Mouse (Mus musculus): ENCODE measurements around the gene Slc25a19. TPM values are rescaled to one million over a fixed set of nuclear protein-coding genes. Genes with fewer than 3 reads are reported as not detected.

Gene Slc25a19
- total RNA-seq, 2 experiments from 2014 or later = 8.0 to 25.5 TPM

DNA sequence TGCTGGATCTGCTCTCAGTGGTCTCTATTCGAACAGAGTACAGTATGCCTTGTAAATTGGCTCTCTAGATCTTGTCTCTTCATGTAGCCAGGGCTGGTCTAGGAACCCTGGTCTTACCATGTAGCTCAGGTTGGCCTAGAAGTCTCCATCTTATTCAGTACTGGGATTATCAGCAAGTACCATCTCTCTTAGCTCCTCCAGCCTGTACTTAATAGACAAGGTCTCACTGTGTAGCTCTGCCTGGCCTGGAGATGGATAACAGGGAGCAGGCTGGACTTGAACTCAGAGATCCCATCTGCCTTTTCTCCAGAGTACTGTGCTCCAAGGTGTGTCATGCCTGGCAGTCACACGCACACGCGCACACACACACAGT is 13.6 kb upstream of the Slc25a19 start:
- ATAC-seq (ENCODE audit: poor library complexity, severe bottlenecking) = no peak

DNA sequence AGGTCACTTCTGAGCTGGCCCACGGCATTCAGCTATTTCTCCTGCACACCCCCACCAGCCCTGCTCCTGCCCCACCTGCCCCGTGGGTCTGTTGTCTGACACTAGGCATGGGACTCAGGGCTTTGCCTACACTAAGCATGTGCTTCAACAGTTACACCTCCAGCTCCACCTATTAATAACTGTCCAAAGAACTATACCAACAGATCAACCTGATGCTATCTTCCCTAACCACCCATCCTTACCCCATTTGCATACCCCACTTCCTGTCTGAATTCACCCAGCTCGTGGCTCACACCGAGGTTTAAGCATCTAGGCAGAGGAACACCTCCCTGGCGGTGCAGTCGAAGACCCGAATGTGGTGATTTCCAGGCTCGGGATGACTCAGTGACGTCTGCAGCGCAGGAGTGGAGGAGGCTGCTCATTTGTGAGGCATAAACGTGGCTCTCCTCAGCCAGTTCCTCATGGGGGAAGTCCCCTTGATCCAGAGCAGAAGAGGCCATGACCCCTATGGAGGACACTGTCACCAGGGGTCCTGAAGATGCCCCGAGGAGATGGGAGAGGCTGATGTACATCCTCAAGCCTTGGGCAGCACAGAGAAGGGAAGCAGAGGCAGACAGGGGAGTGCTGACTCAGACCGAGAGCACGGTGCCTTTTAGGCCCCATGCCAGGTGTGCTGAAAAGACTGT is 13.0 kb upstream of the Slc25a19 start:
- ATAC-seq (ENCODE audit: poor library complexity, severe bottlenecking) = peak; percentile 48

DNA sequence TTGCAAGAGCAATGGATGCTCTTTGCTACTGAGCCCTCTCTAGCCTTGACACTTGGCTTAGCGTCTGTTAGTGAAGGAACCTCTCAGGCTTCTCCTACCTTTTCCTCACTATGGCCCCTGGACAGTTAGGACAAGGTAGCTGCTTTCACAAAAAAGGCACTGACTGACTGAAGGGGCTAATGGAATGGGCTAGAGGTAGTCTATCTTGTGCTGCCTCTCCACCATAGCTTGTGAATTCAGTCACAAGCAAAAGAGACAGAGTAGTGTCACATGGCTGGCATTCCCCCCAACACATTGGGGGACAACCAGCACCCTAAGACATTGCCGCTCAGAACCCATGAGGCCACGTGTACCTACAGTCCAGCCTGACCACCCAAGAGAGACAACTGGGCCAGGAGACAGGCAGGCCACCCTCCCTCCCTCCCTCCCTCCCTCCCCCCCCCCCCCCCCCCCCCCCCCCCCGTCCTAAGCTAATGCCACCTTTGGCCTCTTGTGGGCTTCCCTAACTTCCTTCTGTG is 12.3 kb upstream of the Slc25a19 start:
- ATAC-seq (ENCODE audit: poor library complexity, severe bottlenecking) = no peak

DNA sequence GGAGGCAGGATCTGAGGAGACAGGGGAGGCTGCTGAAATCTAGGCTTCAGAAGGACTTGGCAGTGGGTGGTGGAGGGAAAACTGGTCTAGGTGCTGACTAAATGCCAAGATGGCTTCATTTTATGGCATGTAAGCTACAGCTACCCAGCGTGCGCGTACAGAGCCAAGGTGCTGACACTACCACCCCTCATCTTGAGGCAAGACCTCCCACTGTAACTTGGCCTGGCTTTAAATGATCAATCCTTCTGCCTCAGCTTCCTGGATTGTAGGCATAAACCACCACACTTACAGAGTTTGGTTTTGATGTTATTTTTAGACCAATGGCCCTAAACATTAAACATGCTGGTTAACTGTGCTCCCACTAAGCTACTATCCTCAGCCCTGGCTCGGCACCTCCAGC is 11.4 kb upstream of the Slc25a19 start:
- ATAC-seq (ENCODE audit: poor library complexity, severe bottlenecking) = no peak

DNA sequence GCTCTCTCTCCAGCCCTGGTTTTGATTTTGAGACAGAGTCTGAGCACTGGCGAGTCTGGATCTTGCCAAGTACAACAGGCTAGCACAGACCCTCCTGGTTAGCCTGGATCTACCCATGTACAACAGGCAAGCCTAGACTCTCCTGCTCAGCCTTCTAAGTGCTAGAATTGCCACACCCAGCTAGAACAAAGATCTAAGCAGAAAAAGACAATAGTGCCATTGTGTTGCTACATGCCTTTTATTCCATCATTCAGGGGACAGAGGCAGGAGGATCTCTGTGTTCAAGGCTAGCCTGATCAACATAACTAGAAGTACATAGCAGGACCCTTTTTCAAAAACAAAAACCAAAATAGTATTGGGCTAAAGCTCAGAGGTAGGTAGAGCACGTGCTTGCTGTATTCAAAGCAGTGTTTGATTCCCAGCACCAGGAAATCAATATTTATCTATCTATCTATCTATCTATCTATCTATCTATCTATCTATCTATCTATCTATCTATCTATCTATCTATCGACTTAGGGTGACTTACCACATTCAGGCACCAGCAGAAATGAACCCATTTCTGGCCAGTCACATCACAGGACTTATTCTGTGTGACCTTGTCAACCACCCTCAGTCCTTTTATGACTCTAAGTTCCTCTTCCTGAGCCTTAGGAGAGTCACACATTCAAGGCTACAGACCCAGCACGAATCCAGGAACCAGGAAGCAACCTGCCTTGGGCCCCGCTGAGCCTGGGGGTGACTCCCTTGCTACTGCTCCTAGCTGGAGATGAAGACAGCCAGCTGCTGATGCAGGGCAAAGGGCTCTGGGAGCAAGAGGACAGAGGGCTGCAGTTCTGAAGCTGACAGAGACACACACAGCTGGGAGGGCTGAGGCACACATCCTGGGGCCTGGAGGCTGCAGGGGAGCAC is 10.7 kb upstream of the Slc25a19 start:
- peak; percentile 53 for ATAC-seq (ENCODE audit: poor library complexity, severe bottlenecking)

DNA sequence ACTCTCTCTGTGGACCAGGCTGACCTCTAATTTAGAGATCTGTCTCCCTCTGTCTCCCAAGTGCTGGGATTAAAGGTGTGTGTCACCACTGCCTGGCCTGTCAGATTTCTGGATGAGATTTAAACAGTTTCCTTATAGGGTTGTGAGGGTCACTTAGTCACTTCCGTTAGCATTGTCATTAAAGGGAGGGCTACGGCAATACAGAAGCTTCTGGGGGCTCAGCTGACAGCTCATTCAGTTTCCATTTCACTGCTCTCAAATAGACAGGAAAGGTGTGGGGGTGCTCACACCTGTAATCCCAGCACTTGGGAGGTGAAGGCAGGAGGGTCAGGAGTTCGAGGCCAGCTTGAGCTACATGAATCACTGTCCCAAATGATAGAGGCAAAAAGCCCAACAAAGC is 8.9 kb upstream of the Slc25a19 start:
- ATAC-seq (ENCODE audit: poor library complexity, severe bottlenecking) = no peak

DNA sequence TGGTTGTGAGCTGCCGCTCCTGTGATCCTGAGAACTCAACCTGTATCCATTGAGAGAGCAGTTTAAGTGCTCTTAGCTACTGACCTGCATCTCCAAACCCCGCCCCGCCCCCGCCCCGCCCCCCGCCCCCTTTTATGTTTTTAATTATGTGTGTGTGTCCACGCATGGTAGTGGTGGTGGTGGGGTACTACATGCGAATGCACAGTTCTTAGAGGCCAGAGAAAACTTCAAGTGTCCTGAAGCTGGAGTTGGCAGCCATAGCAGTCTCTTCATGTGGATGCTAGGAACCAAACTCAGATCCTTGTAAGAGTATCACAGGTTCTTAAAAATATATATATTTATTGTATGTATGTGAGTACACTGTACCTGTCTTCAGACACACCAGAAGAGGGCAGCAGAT is 7.4 kb upstream of the Slc25a19 start:
- ATAC-seq (ENCODE audit: poor library complexity, severe bottlenecking) = no peak

DNA sequence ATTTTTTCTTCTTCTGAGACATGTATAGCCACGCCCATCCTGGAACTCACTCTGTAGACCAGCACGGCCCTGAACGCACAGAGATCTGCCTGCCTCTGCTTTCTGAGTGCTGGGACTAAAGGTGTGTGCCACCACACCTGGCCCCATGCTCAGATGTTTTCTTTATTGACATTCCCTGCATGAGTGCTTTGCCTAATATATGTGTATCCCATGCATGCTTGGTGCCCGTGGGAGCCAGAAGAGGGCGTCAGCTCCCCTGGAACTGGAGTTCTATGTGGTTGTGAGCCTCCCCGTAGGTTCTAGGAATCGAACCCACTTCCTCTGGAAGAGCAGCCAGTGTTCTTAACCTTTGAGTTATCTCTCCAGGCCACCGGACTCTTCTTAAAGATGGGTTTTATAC is 6.9 kb upstream of the Slc25a19 start:
- ATAC-seq (ENCODE audit: poor library complexity, severe bottlenecking) = no peak

DNA sequence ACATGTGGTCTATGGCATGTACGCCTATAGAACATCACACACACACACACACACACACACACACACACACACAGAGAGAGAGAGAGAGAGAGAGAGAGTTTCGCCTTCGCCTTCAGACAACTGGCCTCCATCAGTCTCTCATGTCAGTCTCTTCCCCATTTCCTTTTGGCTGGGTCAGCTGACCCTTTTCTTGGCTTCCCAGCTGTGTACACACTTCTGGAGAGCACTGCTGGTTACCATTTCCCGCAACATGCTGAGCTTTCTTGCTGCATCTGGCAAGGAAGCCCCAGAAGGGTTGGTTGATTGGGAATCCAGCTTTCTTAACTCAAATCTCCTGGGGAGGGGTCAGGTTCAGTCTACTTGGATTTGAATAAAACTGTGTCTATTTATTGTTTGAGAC is 6.0 kb upstream of the Slc25a19 start:
- no peak for ATAC-seq (ENCODE audit: poor library complexity, severe bottlenecking)

DNA sequence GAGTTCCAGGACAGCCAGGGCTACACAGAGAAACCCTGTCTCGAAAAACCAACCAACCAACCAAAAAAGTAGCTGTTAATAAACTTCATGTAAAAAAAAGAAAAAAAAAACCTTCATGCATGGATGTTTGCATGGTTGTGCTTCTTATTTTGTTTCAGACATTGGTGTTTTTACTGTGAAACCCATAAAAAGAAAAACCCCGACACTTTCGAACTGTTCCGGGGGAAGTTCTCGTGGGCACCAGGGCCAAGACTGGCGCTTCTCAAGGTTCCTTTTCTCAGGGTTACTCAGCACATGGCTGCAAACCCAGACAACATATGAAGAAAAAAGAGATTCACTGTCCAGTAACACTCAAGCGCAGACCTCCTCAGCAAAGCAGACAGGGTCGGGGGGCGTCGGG is 4.8 kb upstream of the Slc25a19 start:
- no peak for ATAC-seq (ENCODE audit: poor library complexity, severe bottlenecking)

DNA sequence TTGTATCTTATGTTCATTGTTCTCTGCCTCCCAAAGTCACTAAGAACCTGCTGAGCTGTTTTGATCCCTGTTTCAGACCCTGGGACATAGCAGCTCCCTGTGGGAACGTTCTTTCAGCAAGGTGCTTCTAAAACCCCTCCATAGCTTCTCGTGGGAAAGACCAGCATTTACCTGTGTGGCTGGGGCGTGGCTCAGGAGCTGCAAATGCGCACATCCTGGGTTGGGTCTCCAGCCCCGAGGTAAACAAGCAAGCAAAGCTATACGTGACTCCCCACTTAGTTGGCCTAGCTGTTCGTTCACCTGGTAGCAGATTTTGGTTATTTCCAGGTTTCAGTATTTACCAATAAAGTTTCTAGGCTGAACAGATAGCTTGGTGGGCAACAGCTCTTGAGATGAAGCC is 4.2 kb upstream of the Slc25a19 start:
- ATAC-seq (ENCODE audit: poor library complexity, severe bottlenecking) = no peak

DNA sequence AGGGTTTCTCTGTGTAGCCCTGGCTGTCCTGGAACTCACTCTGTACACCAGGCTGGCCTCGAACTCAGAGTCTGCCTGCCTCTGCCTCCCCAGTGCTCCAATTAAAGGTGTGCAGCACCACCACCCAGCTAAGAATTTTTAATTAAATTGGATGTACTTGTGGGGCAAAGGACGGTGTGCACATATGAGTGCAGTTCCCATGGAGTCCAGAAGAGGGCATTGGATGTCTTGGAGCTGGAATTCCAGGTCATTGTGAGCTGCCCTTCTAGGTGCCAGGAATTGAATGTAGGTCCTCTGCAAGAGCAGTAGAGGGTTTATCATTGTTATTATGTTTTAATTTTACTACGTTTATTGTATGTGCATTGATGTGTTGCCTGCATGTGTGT is 3.4 kb upstream of the Slc25a19 start:
- no peak for ATAC-seq (ENCODE audit: poor library complexity, severe bottlenecking)

DNA sequence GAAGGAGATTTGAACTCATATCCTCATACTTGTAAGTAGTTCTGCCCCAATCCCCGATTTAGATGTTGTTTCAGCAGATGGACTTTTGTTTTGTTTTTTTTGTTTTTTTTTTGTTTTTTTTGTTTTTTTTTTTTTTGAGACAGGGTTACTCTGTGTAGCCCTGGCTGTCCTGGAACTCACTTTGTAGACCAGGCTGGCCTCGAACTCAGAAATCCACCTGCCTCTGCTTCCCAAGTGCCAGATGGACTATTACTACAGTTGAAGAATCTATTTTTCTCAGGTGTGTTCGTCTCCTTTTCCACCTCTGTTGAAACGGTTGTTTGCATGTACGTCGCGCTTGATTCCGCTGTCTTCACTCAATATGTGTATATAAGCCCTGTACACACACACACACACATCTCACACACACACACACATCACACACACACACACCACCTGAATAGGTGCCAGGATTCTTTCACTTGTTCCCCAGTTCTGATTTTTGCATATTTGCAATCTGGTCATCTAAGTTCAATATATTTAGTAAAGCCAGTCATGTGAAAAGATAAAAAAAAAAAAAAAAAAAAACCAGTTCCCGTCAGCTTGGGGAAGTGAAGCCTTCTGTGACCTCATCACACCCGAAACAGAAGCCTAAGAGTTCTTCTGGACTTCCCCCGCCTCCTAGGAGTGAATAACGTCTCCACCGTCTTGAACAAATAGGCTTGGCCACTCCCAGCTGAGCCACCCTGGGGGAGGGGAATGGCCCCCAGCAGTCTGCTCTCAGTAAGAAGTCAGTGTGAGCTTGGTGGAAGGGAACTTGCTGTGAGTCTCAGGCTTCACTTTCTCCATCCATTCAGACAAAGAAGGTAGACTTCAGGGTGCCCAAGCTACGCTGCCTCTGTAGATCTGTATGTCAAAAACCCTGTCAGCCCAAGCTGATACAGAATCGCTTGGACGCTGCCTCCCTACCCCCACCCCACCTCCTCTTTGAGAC is 2.7 kb upstream of the Slc25a19 start:
- peak; percentile 68 for ATAC-seq (ENCODE audit: poor library complexity, severe bottlenecking)

DNA sequence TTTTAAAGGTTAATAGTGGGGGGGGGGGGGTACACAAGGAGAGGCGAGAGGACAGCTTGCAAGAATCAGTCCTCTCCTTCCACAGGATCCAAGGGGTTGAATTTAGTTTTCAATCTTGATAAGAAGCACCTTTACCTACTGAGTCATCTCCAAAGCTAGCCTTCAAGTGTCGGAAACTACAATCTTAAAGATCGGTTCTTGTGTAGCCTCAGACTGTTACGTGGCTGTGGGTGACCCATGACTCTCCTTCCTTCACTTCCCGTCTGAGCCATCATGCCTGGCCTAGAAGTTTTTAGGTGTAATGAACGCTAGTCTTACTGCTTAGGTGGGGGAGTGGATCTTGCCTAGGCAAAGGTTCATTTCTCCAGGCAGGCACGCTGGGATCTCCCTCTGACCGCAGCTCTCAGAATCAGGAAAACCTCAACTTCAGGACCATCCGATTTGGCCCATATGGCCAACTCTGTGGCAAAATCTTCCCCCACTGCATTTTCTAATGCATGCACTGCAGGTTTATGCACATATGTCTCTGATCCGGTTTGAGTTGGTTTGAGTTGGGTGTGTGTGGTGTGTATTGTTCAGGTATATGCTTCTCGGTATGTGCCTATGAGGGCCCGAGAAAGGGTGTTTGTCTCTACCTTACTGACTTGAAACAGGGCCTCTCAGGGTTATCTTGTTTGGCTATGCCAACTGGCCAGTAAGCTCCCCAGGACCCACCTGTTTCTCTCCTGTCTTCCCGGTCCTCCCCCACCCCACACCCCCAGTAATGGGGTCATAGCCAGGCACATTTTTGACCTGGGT is 1.8 kb upstream of the Slc25a19 start:
- no peak for ATAC-seq (ENCODE audit: poor library complexity, severe bottlenecking)

DNA sequence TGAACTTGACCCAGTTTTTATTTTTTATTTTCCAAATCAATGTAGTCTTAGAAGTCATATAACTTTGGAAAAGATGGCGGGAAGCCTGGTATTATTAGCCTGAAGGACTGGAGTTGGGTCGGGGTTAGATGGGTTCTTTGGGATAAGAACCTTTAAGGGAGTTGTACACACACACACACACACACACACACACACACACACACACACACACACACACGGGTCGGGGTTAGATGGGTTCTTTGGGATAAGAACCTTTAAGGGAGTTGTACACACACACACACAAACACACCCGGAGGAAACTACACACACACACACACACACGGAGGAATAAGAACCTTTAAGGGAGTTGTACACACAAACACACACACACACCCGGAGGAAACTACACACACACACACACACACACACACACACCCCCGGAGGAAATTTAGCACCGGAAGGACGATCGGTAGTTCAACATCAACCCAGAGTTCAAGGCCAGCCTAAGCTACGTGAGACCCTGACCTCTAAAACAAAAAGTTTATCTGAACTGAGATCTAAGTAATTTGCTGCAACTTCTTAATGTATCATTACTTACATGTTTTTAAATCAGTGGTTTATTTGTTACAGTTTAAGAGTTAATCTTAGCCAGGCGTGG is 488 bp upstream of the Slc25a19 start:
- ATAC-seq (ENCODE audit: poor library complexity, severe bottlenecking) = no peak

DNA sequence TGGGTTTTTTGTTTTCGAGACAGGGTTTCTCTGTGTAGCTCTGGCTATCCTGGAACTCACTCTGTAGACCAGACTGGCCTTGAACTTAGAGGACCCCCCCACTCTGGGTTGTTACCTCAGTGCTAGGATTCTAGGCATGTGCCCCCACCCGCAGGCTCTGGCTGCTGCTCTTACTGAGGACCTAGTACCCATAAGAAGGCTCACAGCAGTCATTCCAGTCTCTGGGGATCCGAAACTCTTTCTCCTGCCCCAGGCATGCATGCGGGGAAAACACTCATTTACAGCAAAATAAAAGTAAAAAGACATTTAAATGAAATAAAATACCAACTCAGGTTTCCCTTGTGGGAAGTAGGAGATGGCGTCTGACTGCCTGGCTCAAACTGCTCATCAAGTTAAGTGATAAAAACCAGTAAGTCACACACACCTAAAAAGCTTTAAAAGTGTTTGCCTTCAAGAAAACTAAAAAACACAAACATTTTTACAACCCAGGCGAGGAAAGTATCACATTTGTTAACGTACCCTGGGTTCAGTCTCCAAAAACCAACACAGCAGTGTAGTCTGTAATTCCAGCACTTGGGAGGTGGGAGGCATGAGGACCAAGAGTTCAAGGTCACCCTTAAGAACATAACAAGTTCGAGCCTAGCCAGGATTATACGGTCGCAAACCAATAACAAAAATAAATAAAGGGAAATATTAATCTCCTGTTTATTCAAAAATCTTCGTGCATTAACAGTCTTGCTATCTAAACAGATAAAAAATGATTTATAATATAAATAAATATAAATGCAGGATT is 1.1 kb downstream of the Slc25a19 start:
- no peak for ATAC-seq (ENCODE audit: poor library complexity, severe bottlenecking)

DNA sequence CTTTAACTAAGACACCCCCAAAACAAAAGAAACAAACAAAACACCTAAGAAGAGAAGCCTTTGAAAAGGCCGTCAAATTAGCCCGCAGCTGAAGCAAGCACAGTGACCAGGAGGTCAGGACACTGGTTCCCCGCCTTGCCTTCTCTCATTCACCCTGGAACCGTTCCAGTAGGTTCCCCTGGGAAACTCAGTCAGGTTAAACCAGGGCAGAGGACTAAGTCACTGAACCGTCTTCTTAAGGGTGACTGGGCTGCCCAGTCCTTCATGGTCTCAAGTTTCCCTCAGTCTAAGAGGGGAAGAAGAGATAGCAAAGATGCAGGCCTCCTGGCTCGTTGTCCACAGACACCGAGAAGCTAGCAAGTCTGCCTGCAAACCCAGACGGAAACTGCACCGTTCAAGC is 2.2 kb downstream of the Slc25a19 start:
- no peak for ATAC-seq (ENCODE audit: poor library complexity, severe bottlenecking)

DNA sequence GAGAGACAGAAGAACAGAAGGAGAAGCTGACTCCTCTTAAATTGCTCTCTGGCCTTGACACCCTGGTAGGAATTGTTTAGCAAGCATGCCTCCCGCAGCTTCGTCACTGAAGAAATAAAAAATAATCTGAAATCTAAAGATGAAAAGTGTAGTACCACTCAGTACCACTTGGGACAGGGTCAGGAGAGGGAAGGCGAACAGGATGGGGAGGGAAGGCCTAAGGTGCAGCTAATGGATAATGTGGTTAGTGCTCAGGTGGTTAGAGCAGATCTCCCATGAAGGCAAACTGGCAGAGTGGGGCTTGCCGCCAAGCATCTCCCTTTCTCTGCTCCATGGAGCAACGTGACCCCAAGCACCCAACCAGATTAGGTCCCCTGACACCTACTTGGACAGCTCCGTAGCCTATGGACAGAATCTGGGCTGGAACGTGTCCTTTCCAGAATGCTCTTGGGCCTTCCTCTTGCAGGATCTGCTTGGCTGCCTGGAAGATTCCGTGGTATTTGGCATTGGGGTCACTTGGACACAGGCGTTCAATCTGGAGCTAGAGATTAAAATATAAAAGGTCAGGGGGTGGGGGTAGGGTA is 4.5 kb downstream of the Slc25a19 start:
- ATAC-seq (ENCODE audit: poor library complexity, severe bottlenecking) = no peak

DNA sequence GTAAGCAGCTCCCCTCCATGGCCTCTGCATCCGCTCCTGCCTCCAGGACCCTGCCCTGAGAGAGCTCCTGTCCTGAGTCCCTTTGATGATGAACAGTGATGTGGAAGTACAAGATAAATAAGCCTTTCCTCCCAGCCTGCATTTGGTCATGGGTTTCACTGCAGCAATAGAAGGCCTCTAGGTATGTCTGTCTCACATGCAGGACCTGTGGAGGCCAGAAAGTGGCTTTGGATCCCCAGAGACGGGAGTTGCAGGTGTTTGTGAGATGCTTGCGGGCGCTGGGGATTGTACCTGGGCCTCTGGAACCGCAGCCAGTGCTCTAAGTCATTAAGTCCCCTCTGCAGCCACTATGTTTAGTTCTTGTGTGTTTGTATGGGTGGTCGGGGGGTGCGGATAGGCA is 8.1 kb downstream of the Slc25a19 start:
- no peak for ATAC-seq (ENCODE audit: poor library complexity, severe bottlenecking)
